In genomic region chr4:106062651-106063050, GRCm38 (mm10) we compare ENCODE assay signal across 17 mouse cellular contexts.
DNase-seq lines count a peak whose midpoint lies in the region; ATAC-seq and TF ChIP-seq lines count a peak whose summit lies in the region.
"Had no signal": no experiment of that assay in that cellular context is flagged by ENCODE, and none has a peak within 500 bp of the region (broad histone marks: within the 10 kb centered on the region; RNA-seq: fewer than 3 reads in every experiment).

No protein-coding gene starts in this region.

- H3K9me3 ChIP-seq in forebrain, embryonic 15.5 days = no peaks in the 10 kb centered on the region
- H3K9me3 ChIP-seq in forebrain, embryonic 11.5 days (ENCODE audit: control insufficient read depth, low read length) = no peaks in the 10 kb centered on the region
- no peaks in the 10 kb centered on the region for H3K9me3 ChIP-seq in liver, postnatal 0 days (ENCODE audit: low read length)
- no peaks in the 10 kb centered on the region for H3K9me3 ChIP-seq in embryonic facial prominence, embryonic 15.5 days (replicated peaks)
- H3K9me3 ChIP-seq: embryonic facial prominence, embryonic 12.5 days; heart, embryonic 13.5 days; hindbrain, embryonic 12.5 days had no signal

- ATAC-seq in forebrain, embryonic 15.5 days (replicated peaks) = peak; percentile 41; the same call in 1 of the 2 replicates
- no peak for ATAC-seq in forebrain, embryonic 11.5 days (replicated peaks; ENCODE audit: low FRiP score)
- no peak for ATAC-seq in liver, postnatal 0 days
- 0 out of 2 replicates have a peak, but pooled peaks have one; percentile 29 for ATAC-seq in embryonic facial prominence, embryonic 15.5 days (ENCODE audit: insufficient number of reproducible peaks, low FRiP score, low TSS enrichment, low read depth)
- ATAC-seq: hindbrain, embryonic 16.5 days had no signal

- no peak for TF ChIP-seq EP300 in liver, postnatal 0 days (IDR thresholded peaks at IDR 0.05; ENCODE audit: low read depth)

- no peaks in the 10 kb centered on the region for H3K36me3 ChIP-seq in forebrain, embryonic 15.5 days
- no peaks in the 10 kb centered on the region for H3K36me3 ChIP-seq in forebrain, embryonic 11.5 days (ENCODE audit: control insufficient read depth, insufficient read depth, low read length)
- no peaks in the 10 kb centered on the region for H3K36me3 ChIP-seq in liver, postnatal 0 days (replicated peaks; ENCODE audit: insufficient read depth, low read length)
- H3K36me3 ChIP-seq in embryonic facial prominence, embryonic 15.5 days = no peaks in the 10 kb centered on the region
- H3K36me3 ChIP-seq: embryonic facial prominence, embryonic 12.5 days; heart, embryonic 13.5 days; hindbrain, embryonic 12.5 days had no signal

- no peak overlapping the region for H3K4me2 ChIP-seq in forebrain, embryonic 15.5 days (replicated peaks)
- no peak overlapping the region for H3K4me2 ChIP-seq in forebrain, embryonic 11.5 days (ENCODE audit: low read depth, low read length, severe bottlenecking)
- H3K4me2 ChIP-seq in liver, postnatal 0 days (ENCODE audit: low read depth, low read length) = no peak overlapping the region
- no peak overlapping the region for H3K4me2 ChIP-seq in embryonic facial prominence, embryonic 15.5 days (replicated peaks)
- H3K4me2 ChIP-seq: embryonic facial prominence, embryonic 12.5 days; heart, embryonic 13.5 days; hindbrain, embryonic 12.5 days had no signal

- WGBS in forebrain, embryonic 15.5 days = 33% methylated on average over 12 of the region's 12 CpGs
- 89% methylated on average over 12 of the region's 12 CpGs for WGBS in forebrain, embryonic 11.5 days
- WGBS in liver, postnatal 0 days (ENCODE audit: insufficient replicate concordance) = 70% methylated on average over 12 of the region's 12 CpGs
- 59% methylated on average over 12 of the region's 12 CpGs for WGBS in embryonic facial prominence, embryonic 15.5 days

- peaks cover 6% of the 10 kb centered on the region for H3K4me1 ChIP-seq in forebrain, embryonic 15.5 days
- H3K4me1 ChIP-seq in forebrain, embryonic 11.5 days (replicated peaks; ENCODE audit: control insufficient read depth, insufficient read depth, low read length) = no peaks in the 10 kb centered on the region
- H3K4me1 ChIP-seq in liver, postnatal 0 days (ENCODE audit: insufficient read depth) = no peaks in the 10 kb centered on the region
- H3K4me1 ChIP-seq in embryonic facial prominence, embryonic 15.5 days = peaks cover 26% of the 10 kb centered on the region
- H3K4me1 ChIP-seq: heart, embryonic 13.5 days had no signal

- DNase-seq in forebrain, embryonic 11.5 days (ENCODE audit: low spot score) = no peak
- peak; percentile 21 for DNase-seq in liver, postnatal 0 days
- DNase-seq in liver (no peak), NIH3T3 (ENCODE audit: low read depth) (peak; percentile 32)
- DNase-seq: adrenal gland, adult 2 months; adrenal gland, postnatal 25 days; cerebellum, adult 2 months; cerebellum, postnatal 14 days; embryo, embryonic 11 days; gastrocnemius, postnatal 36 days; heart, postnatal 36 days had no signal

- no peak overlapping the region for H3K27ac ChIP-seq in forebrain, embryonic 15.5 days (replicated peaks)
- no peak overlapping the region for H3K27ac ChIP-seq in forebrain, embryonic 11.5 days (ENCODE audit: low read depth, low read length)
- no peak overlapping the region for H3K27ac ChIP-seq in liver, postnatal 0 days (ENCODE audit: low read depth)
- no peak overlapping the region for H3K27ac ChIP-seq in embryonic facial prominence, embryonic 15.5 days (replicated peaks)
- H3K27ac ChIP-seq: embryonic facial prominence, embryonic 12.5 days; heart, embryonic 13.5 days; hindbrain, embryonic 12.5 days had no signal

- H3K9ac ChIP-seq in forebrain, embryonic 15.5 days (replicated peaks) = no peak overlapping the region
- H3K9ac ChIP-seq in forebrain, embryonic 11.5 days (ENCODE audit: low read length) = no peak overlapping the region
- H3K9ac ChIP-seq in liver, postnatal 0 days (replicated peaks) = no peak overlapping the region
- H3K9ac ChIP-seq in embryonic facial prominence, embryonic 15.5 days = no peak overlapping the region
- H3K9ac ChIP-seq: embryonic facial prominence, embryonic 12.5 days; heart, embryonic 13.5 days; hindbrain, embryonic 12.5 days had no signal

- H3K27me3 ChIP-seq in forebrain, embryonic 15.5 days = no peaks in the 10 kb centered on the region
- no peaks in the 10 kb centered on the region for H3K27me3 ChIP-seq in forebrain, embryonic 11.5 days (ENCODE audit: control insufficient read depth, insufficient read depth, low read length)
- no peaks in the 10 kb centered on the region for H3K27me3 ChIP-seq in liver, postnatal 0 days (ENCODE audit: insufficient read depth, low read length)
- no peaks in the 10 kb centered on the region for H3K27me3 ChIP-seq in embryonic facial prominence, embryonic 15.5 days
- H3K27me3 ChIP-seq: embryonic facial prominence, embryonic 12.5 days; heart, embryonic 13.5 days; hindbrain, embryonic 12.5 days had no signal

- TF ChIP-seq CTCF in liver, postnatal 0 days (IDR thresholded peaks at IDR 0.05; ENCODE audit: low read depth) = no peak

- no peak overlapping the region for H3K4me3 ChIP-seq in forebrain, embryonic 15.5 days
- H3K4me3 ChIP-seq in forebrain, embryonic 11.5 days (ENCODE audit: low read depth, low read length) = no peak overlapping the region
- no peak overlapping the region for H3K4me3 ChIP-seq in liver, postnatal 0 days (ENCODE audit: low read depth, low read length)
- H3K4me3 ChIP-seq in embryonic facial prominence, embryonic 15.5 days (replicated peaks) = no peak overlapping the region
- H3K4me3 ChIP-seq: embryonic facial prominence, embryonic 12.5 days; heart, embryonic 13.5 days; hindbrain, embryonic 12.5 days had no signal

Comparison
In these comparisons a context has a peak if more than half of its experiments do, and no peak if none do; other contexts are left out.
1. ATAC-seq: peak in forebrain, embryonic 15.5 days (single experiment) and embryonic facial prominence, embryonic 15.5 days (single experiment); none in forebrain, embryonic 11.5 days (single experiment) and liver, postnatal 0 days (single experiment).
2. DNase-seq: peak in liver, postnatal 0 days (single experiment) and NIH3T3 (single experiment); none in forebrain, embryonic 11.5 days (single experiment) and liver (single experiment).